Mouse (Mus musculus): ENCODE data around the gene Mctp1.
"Not testable (repeated sequence)": the region's sequence is repeated elsewhere in the genome, so short reads cannot be mapped to it uniquely, and the experiment has no call there.

Mctp1 gene

GRCm38 (mm10) chr13:76840712-76841111, 456.4 kb downstream of the Mctp1 start:
- DNase-seq: no peak

DNA sequence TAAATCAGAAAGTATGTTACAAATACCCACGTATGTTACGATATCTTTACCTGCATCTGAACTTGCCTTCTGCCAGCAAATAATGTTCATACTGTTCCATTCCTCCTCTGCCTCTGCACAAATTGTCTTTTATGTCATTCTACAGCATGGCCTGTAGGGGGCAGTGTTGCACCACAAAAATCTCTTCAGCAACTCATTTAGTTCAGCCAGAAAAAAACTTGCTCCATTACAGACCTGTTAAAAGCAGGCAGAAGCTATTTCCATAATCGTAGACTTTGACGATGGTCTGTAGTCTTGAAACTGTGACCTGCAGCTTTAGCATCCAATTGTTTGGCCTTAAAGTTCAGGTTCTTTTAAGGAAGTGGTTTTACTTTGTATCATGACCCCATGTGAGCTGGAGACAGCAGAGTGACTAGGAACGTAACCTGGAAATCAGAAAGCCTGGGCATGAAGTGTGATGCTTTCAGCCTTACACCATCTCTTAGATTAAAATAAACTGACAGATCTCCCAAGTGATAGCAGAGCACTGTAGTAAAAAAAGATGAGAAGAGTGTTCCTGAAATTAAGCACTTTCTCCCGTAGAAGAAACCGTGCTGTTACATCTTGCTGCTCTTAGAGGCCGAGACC, 460.4 kb downstream of the Mctp1 start:
- DNase-seq: peak; percentile 61

DNA sequence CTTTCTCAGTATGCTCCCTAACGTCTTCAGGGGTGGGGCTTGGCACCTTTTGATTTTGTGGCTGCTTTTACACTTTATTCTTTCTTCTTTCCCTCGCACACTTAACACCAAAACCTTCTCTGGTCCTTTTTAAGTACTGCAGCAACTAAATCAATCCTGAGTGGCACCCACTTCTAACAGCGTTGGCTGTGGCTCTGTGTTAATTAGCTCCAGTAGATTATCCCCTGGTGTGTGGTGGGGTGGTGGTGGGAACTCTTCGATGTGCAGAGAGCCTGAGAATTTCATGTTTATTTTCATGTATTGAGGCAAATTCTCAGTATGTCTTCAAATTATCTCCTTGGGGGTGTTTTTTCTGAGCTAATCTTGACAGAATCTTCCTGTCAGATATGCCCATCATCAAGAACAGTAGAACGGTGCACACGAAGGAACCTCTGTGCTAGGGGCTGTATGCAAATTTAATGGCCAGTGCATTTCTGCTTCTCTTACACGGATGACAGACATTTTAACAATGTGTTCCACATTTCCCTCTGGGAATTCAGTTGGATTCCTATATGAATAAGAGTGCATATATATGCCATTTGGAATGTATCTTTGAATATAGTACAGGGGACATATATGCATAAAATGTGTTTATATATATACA, 466.2 kb downstream of the Mctp1 start:
- DNase-seq: no peak

DNA sequence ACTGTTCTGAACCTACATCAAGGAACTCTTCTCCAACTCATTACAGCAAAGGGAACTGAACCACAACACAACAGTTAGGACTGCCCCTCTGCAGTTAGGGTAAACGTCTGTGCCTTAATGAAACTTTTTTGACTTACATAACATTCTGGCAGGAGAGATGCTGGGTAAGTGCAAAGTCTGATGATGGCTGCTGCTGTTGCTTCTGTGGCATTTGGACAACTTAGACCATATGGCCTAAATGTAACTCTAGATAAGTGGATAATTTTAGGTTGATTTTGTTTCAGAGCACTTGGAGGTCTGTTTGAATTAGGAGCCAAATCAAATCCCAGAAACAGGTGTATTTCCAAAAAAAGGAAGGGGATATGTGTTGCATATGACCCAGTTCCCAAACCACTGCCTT, 470.0 kb downstream of the Mctp1 start:
- no peak for DNase-seq

GRCm38 (mm10) chr13:76855021-76855420, 470.7 kb downstream of the Mctp1 start:
- no peak for DNase-seq

- DNase-seq: no peak
These were observed 472.7 kb downstream of the Mctp1 start for GRCm38 (mm10) chr13:76857024-76857423.

DNA sequence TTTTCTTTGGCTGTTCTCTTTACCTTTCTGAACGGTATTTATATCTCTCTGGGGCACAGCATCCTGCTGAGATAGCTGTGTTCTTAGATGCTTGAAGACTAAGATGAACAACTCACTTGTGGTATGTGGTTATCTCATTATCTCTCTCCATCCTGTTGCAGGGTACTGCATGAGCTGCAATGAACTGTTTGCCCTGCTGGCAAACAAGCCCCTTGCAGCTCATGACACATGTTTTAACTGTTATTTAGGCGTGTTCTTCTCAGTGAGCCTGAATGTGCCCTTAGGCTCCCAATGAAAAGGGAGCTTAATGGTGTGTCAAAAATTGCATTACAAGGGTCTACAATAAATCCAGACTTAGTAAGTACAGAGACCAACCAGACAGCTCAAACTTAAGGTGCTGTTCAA, 473.7 kb downstream of the Mctp1 start:
- DNase-seq: no peak

- DNase-seq: no peak
These were observed 486.0 kb downstream of the Mctp1 start for GRCm38 (mm10) chr13:76870291-76870690.

DNA sequence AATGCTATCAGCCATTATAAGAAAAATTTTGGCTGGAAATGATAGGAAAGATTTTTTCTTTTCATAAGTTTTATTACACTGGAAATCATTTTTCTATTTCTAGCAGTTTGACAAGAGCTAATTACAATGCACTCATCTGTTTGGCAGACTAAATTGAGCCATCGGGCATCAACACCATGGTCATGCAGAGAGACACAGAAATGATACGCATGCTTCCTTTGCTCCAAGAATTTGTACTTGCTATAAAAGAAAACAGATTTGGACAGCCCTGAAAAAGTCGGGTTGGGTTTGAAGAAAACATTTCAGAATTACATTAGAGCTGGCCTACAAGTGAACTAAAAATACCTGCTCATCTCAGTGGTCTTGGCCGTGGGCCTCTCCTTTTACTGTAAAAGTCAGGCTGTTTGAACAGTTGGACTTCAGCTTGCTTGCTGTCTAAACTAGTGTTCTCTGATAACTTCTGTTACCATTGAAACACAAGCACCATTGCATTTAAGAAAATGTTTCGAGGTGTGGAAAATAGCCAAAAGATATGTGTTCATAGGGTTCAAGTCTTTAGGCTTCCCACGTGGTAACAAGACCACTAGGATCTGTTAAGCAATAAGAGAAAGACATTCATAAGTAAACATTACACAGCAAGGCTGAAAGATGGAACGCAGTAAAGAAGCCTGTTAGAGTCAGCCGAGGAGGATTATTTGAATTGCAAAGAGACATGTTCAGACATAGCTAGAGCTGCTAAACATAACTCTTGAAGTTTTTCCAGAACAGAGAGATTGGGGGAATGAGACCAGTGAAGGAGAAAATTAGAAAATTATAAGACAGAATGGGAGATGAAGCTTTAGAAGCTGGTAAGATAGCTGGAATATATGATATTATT, 493.8 kb downstream of the Mctp1 start:
- no peak for DNase-seq

DNA sequence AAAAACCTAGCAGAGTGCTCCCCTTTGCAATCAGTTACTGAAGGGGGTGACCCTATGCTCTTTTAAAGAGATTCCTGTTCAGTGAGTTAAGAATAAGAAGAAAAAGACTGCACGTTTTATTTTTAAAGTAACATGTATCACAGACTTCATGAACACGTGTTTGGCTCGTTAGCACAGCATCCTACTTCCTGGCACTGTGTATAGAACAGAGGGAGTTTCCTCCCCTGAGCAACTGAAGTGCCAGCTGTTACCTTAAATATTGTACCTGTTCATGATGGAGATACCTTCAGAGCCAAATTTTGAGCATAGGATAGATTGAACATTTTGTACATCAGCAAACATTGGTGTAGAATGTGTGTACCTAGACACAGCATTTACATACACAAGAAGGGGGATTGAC, 494.7 kb downstream of the Mctp1 start:
- no peak for DNase-seq

DNA sequence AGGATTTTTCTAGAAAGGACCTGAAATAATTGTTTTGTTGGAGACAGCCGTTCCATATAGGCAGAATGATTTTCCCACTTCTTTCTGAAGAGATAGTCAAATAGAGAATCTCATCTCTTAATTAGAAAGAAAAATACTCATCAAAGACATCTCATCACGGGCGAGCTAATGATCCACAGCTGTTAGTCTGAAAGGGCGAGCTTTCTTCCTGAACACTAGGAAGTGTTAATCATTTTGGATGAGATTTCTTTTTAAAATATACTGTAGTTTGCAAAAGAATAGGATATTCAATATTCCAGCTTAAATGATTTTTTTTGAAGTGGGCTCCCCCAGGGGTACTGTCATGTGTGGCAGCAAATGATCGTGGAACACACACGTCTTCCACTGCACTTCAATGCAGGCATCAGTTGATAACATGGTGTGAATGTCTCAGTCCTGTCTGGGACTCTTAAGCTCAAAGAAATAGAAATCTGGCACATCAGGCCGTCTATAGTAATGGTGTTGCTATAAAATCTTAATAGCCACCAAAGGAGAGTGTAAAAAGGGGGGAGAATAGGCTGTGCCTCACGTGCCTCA, 500.3 kb downstream of the Mctp1 start:
- DNase-seq: no peak

GRCm38 (mm10) chr13:76892987-76893386, 508.7 kb downstream of the Mctp1 start:
- no peak for DNase-seq

DNA sequence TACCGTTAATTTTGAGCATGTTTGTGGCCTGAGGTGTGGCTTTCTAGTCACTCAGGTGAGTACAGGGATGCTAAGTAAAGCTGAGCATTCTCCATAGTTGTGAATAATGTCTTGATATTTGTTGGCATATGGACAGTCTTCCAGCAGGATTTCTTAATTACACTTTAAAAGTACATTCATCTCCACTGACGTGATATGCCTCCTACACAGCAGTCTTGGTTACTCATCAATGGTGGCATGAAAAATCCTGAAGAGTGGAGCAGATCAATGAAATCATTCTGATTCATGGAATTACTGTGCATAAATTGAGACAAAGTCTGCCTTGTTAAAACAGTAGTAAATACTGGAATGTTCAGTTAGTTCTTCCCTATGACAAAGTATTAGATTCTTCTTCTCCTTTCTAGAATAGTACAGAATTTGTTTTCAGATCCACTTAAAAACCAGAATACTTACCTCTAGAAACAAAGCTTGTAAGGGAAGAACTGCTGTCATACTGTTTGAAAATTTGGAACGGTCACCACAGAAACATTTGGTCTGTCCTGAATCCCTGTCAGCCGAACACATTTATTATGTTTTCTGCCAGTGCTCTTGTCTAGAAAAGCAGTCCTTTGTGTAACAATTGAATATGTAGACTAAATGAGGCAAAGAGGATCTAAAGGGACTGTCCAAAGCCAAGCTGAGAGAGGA, 511.6 kb downstream of the Mctp1 start:
- DNase-seq: no peak

GRCm38 (mm10) chr13:76896457-76896790, 512.1 kb downstream of the Mctp1 start:
- no peak for DNase-seq

DNA sequence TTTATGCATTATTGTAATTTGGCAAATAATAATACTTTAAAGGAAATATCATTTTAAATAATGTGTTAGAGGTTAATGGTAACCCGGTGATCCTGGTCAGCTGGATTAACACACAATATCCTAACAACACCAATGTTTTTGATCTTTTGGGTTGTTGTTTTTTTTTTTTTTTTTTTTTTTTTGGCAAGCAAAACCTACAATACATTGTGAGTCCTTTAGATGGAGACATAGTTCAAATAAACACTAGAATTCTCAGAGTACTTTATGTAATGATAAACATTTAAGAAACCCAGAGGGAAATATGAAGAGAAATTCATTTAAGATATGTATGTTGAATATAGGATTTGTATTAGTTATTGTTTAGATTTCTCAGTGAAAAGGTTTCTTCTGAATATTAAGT, 534.0 kb downstream of the Mctp1 start:
- no peak for DNase-seq

DNA sequence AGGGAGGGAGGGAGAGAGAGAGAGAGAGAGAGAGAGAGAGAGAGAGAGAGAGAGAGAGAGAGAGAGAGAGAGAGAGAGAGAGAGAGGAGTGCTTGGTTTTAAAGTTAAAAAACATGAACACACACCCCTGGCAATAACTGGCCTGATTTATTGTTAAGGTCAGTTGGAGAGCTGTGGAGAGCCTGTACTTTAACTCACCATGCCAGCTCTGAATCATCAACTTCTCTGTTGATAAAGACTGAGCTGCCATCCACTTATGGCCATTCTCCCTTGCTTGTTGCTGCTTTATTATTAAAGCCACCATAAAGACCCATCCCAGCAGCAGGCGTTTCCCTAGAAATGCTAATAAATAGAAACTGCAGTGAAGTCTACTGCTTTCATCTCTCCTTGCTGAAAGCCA, 542.5 kb downstream of the Mctp1 start:
- DNase-seq: no peak

- DNase-seq: no peak
These were observed 543.6 kb downstream of the Mctp1 start for GRCm38 (mm10) chr13:76927875-76928440.

- no peak for DNase-seq
These were observed 544.8 kb downstream of the Mctp1 start for GRCm38 (mm10) chr13:76929152-76929551.

- no peak for DNase-seq
These were observed 548.6 kb downstream of the Mctp1 start for GRCm38 (mm10) chr13:76932933-76933332.

DNA sequence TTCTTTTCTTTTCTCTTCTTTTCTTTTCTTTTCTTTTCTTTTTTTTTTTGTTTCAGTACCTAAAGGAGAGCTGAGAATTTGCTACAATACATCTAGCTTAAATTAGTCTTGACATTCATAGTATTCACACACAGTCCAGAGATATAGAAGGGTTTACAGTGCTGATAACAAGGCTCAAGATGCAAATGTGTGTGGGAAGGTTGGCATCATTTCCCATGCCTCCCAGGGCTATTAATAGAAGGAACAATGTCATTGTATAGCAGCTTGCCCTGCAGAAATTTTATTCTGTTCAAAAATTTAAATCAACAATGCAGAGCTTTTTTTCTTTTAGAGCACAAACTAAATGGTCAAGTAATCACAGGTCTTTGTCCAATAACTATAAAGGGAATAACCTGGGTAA, 564.9 kb downstream of the Mctp1 start:
- no peak for DNase-seq

- no peak for DNase-seq
These were observed 583.3 kb downstream of the Mctp1 start for GRCm38 (mm10) chr13:76967588-76967987.

DNA sequence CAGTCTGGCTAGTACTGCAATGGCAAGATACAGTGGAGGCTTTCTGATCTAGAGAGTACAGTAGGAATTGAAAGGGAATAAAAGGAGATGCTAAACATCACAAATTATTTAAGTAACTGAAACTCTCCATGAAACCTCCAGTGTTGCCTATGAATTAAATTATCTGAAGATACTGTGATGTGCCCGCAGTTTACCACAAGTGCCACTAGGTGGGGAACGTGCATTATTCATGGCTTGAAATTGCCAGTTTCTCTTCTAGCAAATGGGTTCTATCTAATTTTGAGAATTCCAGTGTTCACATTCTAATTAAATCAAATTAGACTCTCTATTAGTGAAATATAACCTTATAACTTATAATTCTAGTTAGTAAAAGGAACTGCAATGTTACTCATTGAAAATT, 585.1 kb downstream of the Mctp1 start:
- DNase-seq: peak; percentile 63

DNA sequence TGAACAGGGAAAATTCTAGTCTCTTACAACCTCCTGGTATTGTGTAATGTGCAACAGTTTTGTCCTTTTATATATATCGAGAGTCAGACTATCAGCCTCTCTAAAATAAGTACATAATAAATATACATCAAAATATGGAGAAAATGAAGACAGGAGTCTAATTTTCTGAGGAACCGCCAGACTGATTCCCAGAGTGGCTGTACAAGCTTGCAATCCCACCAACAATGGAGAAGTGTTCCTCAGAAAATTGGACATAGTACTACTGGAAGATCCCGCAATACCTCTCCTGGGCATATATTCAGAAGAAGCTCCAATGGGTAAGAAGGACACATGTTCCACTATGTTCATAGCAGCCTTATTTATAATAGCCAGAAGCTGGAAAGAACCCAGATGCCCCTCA, 586.7 kb downstream of the Mctp1 start:
- DNase-seq: not testable (repeated sequence)

Data from kidney, postnatal 10 days (tissue).